Mouse (Mus musculus): ENCODE data around the gene G530012D18Rik. TPM values are rescaled to one million over a fixed set of nuclear protein-coding genes. Genes with fewer than 3 reads are reported as not detected.

Gene G530012D18Rik
- polyA plus RNA-seq, 1 experiment from 2014 or later, result not detected

Other genes with a start within 250 kb of the G530012D18Rik start
- gene Sp110, start 23.1 kb downstream of the G530012D18Rik start, polyA plus RNA-seq (2016; fragmentation: Nextera tagmentation; extraction: Ambion mirVana), result 0.39 and 0.68 TPM in 2 replicates
- gene Sp140, start 24.7 kb downstream of the G530012D18Rik start, polyA plus RNA-seq (2016; fragmentation: Nextera tagmentation; extraction: Ambion mirVana), result 0.73 and 0.91 TPM in 2 replicates
- gene Sp100, start 74.3 kb downstream of the G530012D18Rik start, polyA plus RNA-seq (2016; fragmentation: Nextera tagmentation; extraction: Ambion mirVana), result 0.24 and 0.29 TPM in 2 replicates
- 0.48 and 0.74 TPM in 2 replicates for gene A630001G21Rik, start 203.0 kb downstream of the G530012D18Rik start, polyA plus RNA-seq (2016; fragmentation: Nextera tagmentation; extraction: Ambion mirVana)
- 28.1 and 33.5 TPM in 2 replicates for gene Cab39, start 217.8 kb downstream of the G530012D18Rik start, polyA plus RNA-seq (2016; fragmentation: Nextera tagmentation; extraction: Ambion mirVana)

All from limb, embryonic 10.5 days (tissue).